In genomic region chr6:120836389-120837151, GRCm38 (mm10) we compare ENCODE assay signal across 8 mouse cellular contexts. TPM values are rescaled to one million over a fixed set of nuclear protein-coding genes. Genes with fewer than 3 reads are reported as not detected.
DNase-seq lines count a peak whose midpoint lies in the region; ATAC-seq and TF ChIP-seq lines count a peak whose summit lies in the region.

No protein-coding gene starts in this region.

- H3K9ac ChIP-seq in heart, embryonic 13.5 days, result peak overlapping the region; percentile 100
- H3K9ac ChIP-seq in embryonic facial prominence, embryonic 13.5 days, result peak overlapping the region; percentile 95
- H3K9ac ChIP-seq in intestine, postnatal 0 days (ENCODE audit: low read depth, low read length), result peak overlapping the region; percentile 97

- peaks cover 19% of the 10 kb centered on the region for H3K36me3 ChIP-seq in heart, embryonic 13.5 days
- no peaks in the 10 kb centered on the region for H3K36me3 ChIP-seq in E14TG2a.4 (ENCODE audit: insufficient read depth, low read length)
- peaks cover 4% of the 10 kb centered on the region for H3K36me3 ChIP-seq in embryonic facial prominence, embryonic 13.5 days
- no peaks in the 10 kb centered on the region for H3K36me3 ChIP-seq in intestine, postnatal 0 days (ENCODE audit: control insufficient read depth, insufficient read depth)
- peaks cover 27% of the 10 kb centered on the region for H3K36me3 ChIP-seq in midbrain, embryonic 10.5 days

- H3K27me3 ChIP-seq in heart, embryonic 13.5 days (replicated peaks), result no peaks in the 10 kb centered on the region
- H3K27me3 ChIP-seq in E14TG2a.4 (ENCODE audit: insufficient read depth, low read length), result no peaks in the 10 kb centered on the region
- no peaks in the 10 kb centered on the region for H3K27me3 ChIP-seq in embryonic facial prominence, embryonic 13.5 days
- no peaks in the 10 kb centered on the region for H3K27me3 ChIP-seq in intestine, postnatal 0 days (replicated peaks; ENCODE audit: control insufficient read depth, insufficient read depth, low read length)
- H3K27me3 ChIP-seq in midbrain, embryonic 10.5 days (ENCODE audit: low read depth, poor library complexity, severe bottlenecking), result no peaks in the 10 kb centered on the region

- no peak for DNase-seq in heart, postnatal 36 days
- DNase-seq in midbrain, embryonic 10.5 days (ENCODE audit: low spot score), result no peak
- DNase-seq in urinary bladder, postnatal 25 days (ENCODE audit: low spot score), result no peak
- DNase-seq in frontal cortex, postnatal 25 days (ENCODE audit: low spot score in 2 of 2), result no peak

- peak overlapping the region; percentile 97 for H3K27ac ChIP-seq in heart, embryonic 13.5 days (replicated peaks)
- H3K27ac ChIP-seq in embryonic facial prominence, embryonic 13.5 days, result peak overlapping the region; percentile 97
- peak overlapping the region; percentile 89 for H3K27ac ChIP-seq in intestine, postnatal 0 days (ENCODE audit: low read depth, low read length)
- peak overlapping the region; percentile 98 for H3K27ac ChIP-seq in midbrain, embryonic 10.5 days (replicated peaks)

- WGBS in heart, embryonic 13.5 days, result 4% methylated on average over 37 of the region's 37 CpGs
- 3% methylated on average over 37 of the region's 37 CpGs for WGBS in embryonic facial prominence, embryonic 13.5 days
- 4% methylated on average over 33 of the region's 37 CpGs for WGBS in intestine, postnatal 0 days
- 5% methylated on average over 37 of the region's 37 CpGs for WGBS in midbrain, embryonic 10.5 days

- H3K9me3 ChIP-seq in heart, embryonic 13.5 days, result no peaks in the 10 kb centered on the region
- H3K9me3 ChIP-seq in E14TG2a.4 (ENCODE audit: low read length), result no peaks in the 10 kb centered on the region
- no peaks in the 10 kb centered on the region for H3K9me3 ChIP-seq in embryonic facial prominence, embryonic 13.5 days
- no peaks in the 10 kb centered on the region for H3K9me3 ChIP-seq in intestine, postnatal 0 days (ENCODE audit: control insufficient read depth)
- no peaks in the 10 kb centered on the region for H3K9me3 ChIP-seq in midbrain, embryonic 10.5 days (replicated peaks)

- H3K4me2 ChIP-seq in heart, embryonic 13.5 days, result peak overlapping the region; percentile 75
- peak overlapping the region; percentile 71 for H3K4me2 ChIP-seq in embryonic facial prominence, embryonic 13.5 days
- H3K4me2 ChIP-seq in intestine, postnatal 0 days (replicated peaks; ENCODE audit: low read depth), result peak overlapping the region; percentile 81

- peak overlapping the region; percentile 95 for H3K4me3 ChIP-seq in heart, embryonic 13.5 days
- H3K4me3 ChIP-seq in E14TG2a.4 (replicated peaks; ENCODE audit: low read length), result peak overlapping the region; percentile 95
- H3K4me3 ChIP-seq in embryonic facial prominence, embryonic 13.5 days, result peak overlapping the region; percentile 87
- H3K4me3 ChIP-seq in intestine, postnatal 0 days (ENCODE audit: low read depth, low read length), result peak overlapping the region; percentile 79
- H3K4me3 ChIP-seq in midbrain, embryonic 10.5 days, result peak overlapping the region; percentile 93

- intact Hi-C loops in heart, postnatal 36 days (cut with DNase I), result no loop called here

- ATAC-seq in heart, embryonic 13.5 days (ENCODE audit: extremely low read depth, insufficient number of reproducible peaks, low FRiP score, low TSS enrichment), result peak; percentile 69; the same call in 1 of the 2 replicates
- ATAC-seq in embryonic facial prominence, embryonic 13.5 days (ENCODE audit: insufficient number of reproducible peaks, insufficient read depth, low FRiP score, low TSS enrichment, low read depth), result peak; percentile 81
- ATAC-seq in intestine, postnatal 0 days, result peak; percentile 54

- peaks cover 22% of the 10 kb centered on the region for H3K4me1 ChIP-seq in heart, embryonic 13.5 days
- H3K4me1 ChIP-seq in E14TG2a.4 (replicated peaks; ENCODE audit: low read depth, low read length), result peaks cover 21% of the 10 kb centered on the region
- peaks cover 10% of the 10 kb centered on the region for H3K4me1 ChIP-seq in embryonic facial prominence, embryonic 13.5 days
- 0 out of 2 replicates have a peak, but pooled peaks cover 5% of the 10 kb centered on the region for H3K4me1 ChIP-seq in intestine, postnatal 0 days (replicated peaks; ENCODE audit: control insufficient read depth, insufficient read depth, low read length)
- peaks cover 17% of the 10 kb centered on the region for H3K4me1 ChIP-seq in midbrain, embryonic 10.5 days

- TF ChIP-seq CTCF in E14TG2a.4 (conservative IDR thresholded peaks at IDR 0.05; ENCODE audit: low read length), result no peak
- TF ChIP-seq CTCF in intestine, postnatal 0 days (IDR thresholded peaks at IDR 0.05; ENCODE audit: low read depth), result no peak

RNA-seq across cellular contexts. Expression of gene Bcl2l13, which starts 0.6 kb away (rescaled TPM):
- polyA plus RNA-seq in heart, embryonic 13.5 days (2015; fragmentation: Nextera tagmentation; extraction: Ambion mirVana), result 26.5 and 27.1 TPM in 2 replicates
- 10 to 100 TPM; 81.5 to 88.1 TPM for total RNA-seq in heart, postnatal 36 days (2021)
- 26.5 and 27.7 TPM in 2 replicates for polyA plus RNA-seq in embryonic facial prominence, embryonic 13.5 days (2015; fragmentation: Nextera tagmentation; extraction: Ambion mirVana)
- 9.4 and 9.9 TPM in 2 replicates for polyA plus RNA-seq in intestine, postnatal 0 days (2015; fragmentation: Nextera tagmentation; extraction: Ambion mirVana)
- polyA plus RNA-seq in midbrain, embryonic 10.5 days (2016; fragmentation: Nextera tagmentation; extraction: Ambion mirVana), result 46.6 and 48.9 TPM in 2 replicates

RNA-seq across cellular contexts. Expression of gene Atp6v1e1, which starts 14.0 kb away (rescaled TPM):
- 135 and 136 TPM in 2 replicates for polyA plus RNA-seq in heart, embryonic 13.5 days (2015; fragmentation: Nextera tagmentation; extraction: Ambion mirVana)
- total RNA-seq in heart, postnatal 36 days (2021), result 100 to 1,000 TPM; 159 to 160 TPM
- polyA plus RNA-seq in embryonic facial prominence, embryonic 13.5 days (2015; fragmentation: Nextera tagmentation; extraction: Ambion mirVana), result 118 and 124 TPM in 2 replicates
- polyA plus RNA-seq in intestine, postnatal 0 days (2015; fragmentation: Nextera tagmentation; extraction: Ambion mirVana), result 297 and 300 TPM in 2 replicates
- 123 and 133 TPM in 2 replicates for polyA plus RNA-seq in midbrain, embryonic 10.5 days (2016; fragmentation: Nextera tagmentation; extraction: Ambion mirVana)
